Mouse (Mus musculus) layer of hippocampus, adult 9-11 months (tissue): ENCODE measurements at regions not wholly inside any gene's neighbourhood (a gene's known extent, or its start where the extent isn't known, plus 50 kb on each side); places are given as distances from the start of the nearest gene placed in this dataset.

Source experiments
- DNase-seq: peaks from one replicate; pipeline ENCODE4 v3.0.0; 2022

DNA sequence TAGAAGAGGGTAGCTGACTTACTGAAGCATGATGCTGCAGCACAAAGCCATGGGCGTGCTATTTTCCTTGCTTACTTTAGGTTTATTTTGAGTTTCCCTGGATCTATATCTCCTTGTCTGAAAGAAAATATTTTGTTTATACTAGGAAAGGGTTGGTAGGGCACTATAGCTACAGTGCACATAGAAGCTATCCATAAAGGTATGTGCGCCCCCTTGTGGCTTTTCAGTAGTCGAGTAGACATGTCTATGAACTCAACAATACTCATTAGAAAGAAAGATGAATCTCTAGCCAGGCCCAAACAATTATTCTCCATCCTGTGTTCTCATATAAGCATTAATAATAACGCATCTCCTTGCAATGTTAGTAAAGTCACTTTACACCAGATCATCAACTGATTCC is 114.3 kb downstream of the Rab38 start:
- peak; percentile 67 for DNase-seq

DNA sequence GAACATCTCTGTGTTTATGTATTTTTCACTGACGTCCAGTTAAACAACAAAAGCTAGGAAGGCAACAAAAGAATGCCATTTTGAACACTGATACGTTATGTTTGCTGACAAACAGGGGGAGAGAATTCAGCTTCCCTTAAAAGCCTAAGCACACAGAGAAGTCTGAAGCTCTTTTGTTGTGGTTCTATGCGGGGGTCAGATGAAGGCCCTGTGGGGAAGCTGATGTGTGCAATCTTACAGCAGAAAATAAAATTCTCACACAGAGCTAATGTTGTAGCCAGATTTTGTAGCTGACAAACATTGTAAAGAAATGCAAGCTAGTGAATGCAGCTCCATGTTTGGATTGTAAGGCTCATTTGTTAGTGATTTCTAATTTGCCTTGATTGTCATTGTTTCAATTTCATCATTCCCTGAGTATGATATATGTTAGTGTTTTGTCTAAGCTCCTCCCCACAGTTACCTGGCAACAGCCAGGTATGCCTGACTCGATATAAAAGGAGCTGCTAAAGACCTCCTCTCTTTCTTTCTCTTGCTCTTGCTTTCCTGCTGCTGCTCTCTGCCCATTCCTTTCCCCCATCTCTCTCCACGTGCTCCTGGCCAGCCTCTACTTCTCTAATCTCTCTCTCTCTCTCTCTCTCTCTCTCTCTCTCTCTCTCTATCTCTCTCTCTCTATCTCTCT is 115.0 kb downstream of the Rab38 start:
- DNase-seq, result no peak

DNA sequence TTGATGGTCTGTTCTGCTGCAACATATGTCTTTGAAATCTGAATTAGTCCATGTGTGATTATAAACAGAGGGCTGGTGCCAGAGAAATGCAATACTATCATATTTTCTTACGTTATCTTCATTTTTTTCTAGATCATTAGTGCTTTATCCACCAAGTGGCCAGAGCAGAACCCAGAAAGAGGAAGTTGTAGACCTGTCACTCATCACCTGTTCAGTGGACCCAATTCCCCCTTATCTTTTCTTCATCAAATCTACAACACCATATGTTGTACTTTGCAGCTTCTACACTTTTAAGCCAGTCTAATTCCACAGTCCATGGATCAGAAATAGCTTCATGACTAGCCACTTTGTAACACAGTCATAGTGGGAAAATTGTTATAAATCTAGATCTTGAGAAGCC is 145.0 kb downstream of the Rab38 start:
- DNase-seq, result no peak

DNA sequence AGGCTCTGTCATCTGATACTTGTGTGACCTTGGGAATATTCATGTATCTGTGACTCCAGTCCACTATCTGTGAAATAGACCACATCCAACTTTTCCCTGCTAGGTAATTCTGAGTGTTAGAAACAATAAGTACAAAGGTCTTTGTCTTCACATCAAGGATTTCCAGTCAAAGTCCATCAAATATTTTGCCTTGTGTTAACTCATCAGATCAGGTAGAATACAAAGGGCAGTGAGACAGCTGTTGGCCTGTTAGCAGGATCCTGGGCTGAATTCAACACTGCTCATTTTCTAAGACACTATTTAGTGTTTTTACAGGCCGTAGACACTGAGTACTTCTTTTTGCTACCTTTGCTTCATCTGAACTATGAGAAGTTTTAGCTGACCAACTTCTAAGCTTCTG is 170.7 kb downstream of the Rab38 start:
- DNase-seq, result no peak
